Mouse (Mus musculus): Measurements from ENCODE around the gene Pcolce.
A peak's percentile ranks its signal among the peaks of the same experiment; 100 is the strongest.
"Not testable (repeated sequence)": the region's sequence is repeated elsewhere in the genome, so short reads cannot be mapped to it uniquely, and the experiment has no call there.

The Pcolce gene

GRCm38 (mm10) chr5:137629906-137630545 is 16.4 kb upstream of the Pcolce start:
- no peak for DNase-seq (ENCODE audit: low read depth in 1 of 2, low spot score in 2 of 2)

GRCm38 (mm10) chr5:137629306-137629721 is 15.7 kb upstream of the Pcolce start:
- DNase-seq (ENCODE audit: low read depth in 1 of 2, low spot score in 2 of 2) = no peak

- DNase-seq (ENCODE audit: low read depth in 1 of 2, low spot score in 2 of 2) = peak; percentile 97 to 98
Observed at GRCm38 (mm10) chr5:137628498-137629305, 15.1 kb upstream of the Pcolce start, which contains the start of the genes Fbxo24, Lrch4 and Gm20605. Fbxo24 (minus strand) TSS chr5:137629002. Lrch4 (plus strand) TSS chr5:137629121. Gm20605 (plus strand) TSS chr5:137629175.

- DNase-seq (ENCODE audit: low read depth in 1 of 2, low spot score in 2 of 2) = peak; percentile 19 to 37
Observed at GRCm38 (mm10) chr5:137627991-137628390, 14.4 kb upstream of the Pcolce start.

- no peak for DNase-seq (ENCODE audit: low read depth in 1 of 2, low spot score in 2 of 2)
Observed at GRCm38 (mm10) chr5:137623937-137624530, 10.4 kb upstream of the Pcolce start.

- no peak for DNase-seq (ENCODE audit: low read depth in 1 of 2, low spot score in 2 of 2)
Observed at GRCm38 (mm10) chr5:137615347-137615746, 1.8 kb upstream of the Pcolce start.

GRCm38 (mm10) chr5:137614921-137615320 is 1.3 kb upstream of the Pcolce start:
- DNase-seq (ENCODE audit: low read depth in 1 of 2, low spot score in 2 of 2) = not testable (repeated sequence)

- no peak for DNase-seq (ENCODE audit: low read depth in 1 of 2, low spot score in 2 of 2)
Observed at GRCm38 (mm10) chr5:137613076-137613475, 508 bp downstream of the Pcolce start.

- DNase-seq (ENCODE audit: low read depth in 1 of 2, low spot score in 2 of 2) = no peak
Observed at GRCm38 (mm10) chr5:137611245-137611602, 2.4 kb downstream of the Pcolce start.

GRCm38 (mm10) chr5:137610548-137611244 is 2.9 kb downstream of the Pcolce start:
- DNase-seq (ENCODE audit: low read depth in 1 of 2, low spot score in 2 of 2) = no peak

- no peak for DNase-seq (ENCODE audit: low read depth in 1 of 2, low spot score in 2 of 2)
Observed at GRCm38 (mm10) chr5:137610056-137610455, 3.5 kb downstream of the Pcolce start.

GRCm38 (mm10) chr5:137609292-137609691 is 4.3 kb downstream of the Pcolce start:
- no peak for DNase-seq (ENCODE audit: low read depth in 1 of 2, low spot score in 2 of 2)

GRCm38 (mm10) chr5:137608654-137609190 is 4.9 kb downstream of the Pcolce start:
- DNase-seq (ENCODE audit: low read depth in 1 of 2, low spot score in 2 of 2) = no peak

- no peak for DNase-seq (ENCODE audit: low read depth in 1 of 2, low spot score in 2 of 2)
Observed at GRCm38 (mm10) chr5:137607860-137608653, 5.5 kb downstream of the Pcolce start.

GRCm38 (mm10) chr5:137601365-137601729 is 12.2 kb downstream of the Pcolce start:
- DNase-seq (ENCODE audit: low read depth in 1 of 2, low spot score in 2 of 2) = no peak

- DNase-seq (ENCODE audit: low read depth in 1 of 2, low spot score in 2 of 2) = peak; percentile 88 to 96
Observed at GRCm38 (mm10) chr5:137600619-137601364, 12.8 kb downstream of the Pcolce start, which contains the start of gene Mospd3. Mospd3 (minus strand) TSS chr5:137601058.

GRCm38 (mm10) chr5:137600281-137600618 is 13.3 kb downstream of the Pcolce start:
- no peak for DNase-seq (ENCODE audit: low read depth in 1 of 2, low spot score in 2 of 2)

GRCm38 (mm10) chr5:137599600-137599999 is 14.0 kb downstream of the Pcolce start:
- no peak for DNase-seq (ENCODE audit: low read depth in 1 of 2, low spot score in 2 of 2)

- no peak for DNase-seq (ENCODE audit: low read depth in 1 of 2, low spot score in 2 of 2)
Observed at GRCm38 (mm10) chr5:137598100-137598826, 15.3 kb downstream of the Pcolce start.

Data from monocyte, adult 2 months (primary cell).